Mouse (Mus musculus): ENCODE results near the gene Mfsd6l.

DNA sequence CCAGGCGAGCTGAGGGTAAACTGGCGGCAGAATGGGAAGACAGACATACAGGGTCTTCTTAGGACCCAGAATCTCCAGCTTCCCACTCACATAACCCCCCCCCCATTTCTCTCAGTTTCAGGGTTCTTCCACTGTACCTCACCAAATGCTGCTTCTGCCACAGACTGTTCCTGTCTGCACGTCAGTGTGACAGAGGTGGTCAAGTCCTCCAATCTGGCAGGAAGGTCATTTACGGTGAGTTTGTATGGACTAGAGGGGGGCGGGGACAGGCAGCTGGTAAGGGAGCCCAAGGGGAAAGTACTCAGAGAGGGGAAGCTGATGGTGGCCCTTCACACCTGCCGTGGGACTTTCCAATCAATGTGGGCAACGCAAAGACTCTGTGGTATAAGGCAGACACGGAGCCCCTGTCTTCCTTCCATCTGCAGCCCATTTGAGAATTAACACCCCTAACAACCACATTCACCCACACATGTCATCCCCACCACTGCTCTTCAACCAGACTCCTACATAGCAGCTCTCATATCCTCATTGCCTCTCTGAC lies 10.2 kb upstream of the Mfsd6l start:
- TF ChIP-seq CTCF (IDR thresholded peaks at IDR 0.05; ENCODE audit: extremely low read depth, insufficient read length, insufficient replicate concordance, low read depth, low read length) (no peak), POLR2A (IDR thresholded peaks at IDR 0.05; ENCODE audit: low read depth, low read length) (no peak)
